Mouse (Mus musculus): ENCODE data around the gene Slc35b2.

Gene Slc35b2

GRCm38 (mm10) chr17:45564531-45565084 lies 934 bp downstream of the Slc35b2 start:
- DNase-seq (ENCODE audit: low read depth, low spot score): no peak

GRCm38 (mm10) chr17:45565103-45565502 lies 1.4 kb downstream of the Slc35b2 start:
- DNase-seq (ENCODE audit: low read depth, low spot score): no peak

GRCm38 (mm10) chr17:45566031-45566359 lies 2.3 kb downstream of the Slc35b2 start:
- peak; percentile 22 for DNase-seq (ENCODE audit: low read depth, low spot score)

GRCm38 (mm10) chr17:45566360-45567161 lies 2.9 kb downstream of the Slc35b2 start:
- peak; percentile 65 for DNase-seq (ENCODE audit: low read depth, low spot score)

- DNase-seq (ENCODE audit: low read depth, low spot score): peak; percentile 45
These were observed 3.5 kb downstream of the Slc35b2 start for GRCm38 (mm10) chr17:45567162-45567601.

GRCm38 (mm10) chr17:45568990-45569389 lies 5.3 kb downstream of the Slc35b2 start:
- no peak for DNase-seq (ENCODE audit: low read depth, low spot score)

- DNase-seq (ENCODE audit: low read depth, low spot score): no peak
These were observed 6.3 kb downstream of the Slc35b2 start for GRCm38 (mm10) chr17:45569999-45570398.

GRCm38 (mm10) chr17:45572103-45573086 lies 8.7 kb downstream of the Slc35b2 start:
- peak; percentile 82 for DNase-seq (ENCODE audit: low read depth, low spot score)

GRCm38 (mm10) chr17:45573087-45573779 lies 9.6 kb downstream of the Slc35b2 start, which contains the start of gene Hsp90ab1:
Hsp90ab1 (minus strand) TSS chr17:45573271.
- DNase-seq (ENCODE audit: low read depth, low spot score): peak; percentile 95

GRCm38 (mm10) chr17:45573780-45574123 lies 10.1 kb downstream of the Slc35b2 start:
- peak; percentile 94 for DNase-seq (ENCODE audit: low read depth, low spot score)

- peak; percentile 75 for DNase-seq (ENCODE audit: low read depth, low spot score)
These were observed 10.6 kb downstream of the Slc35b2 start for GRCm38 (mm10) chr17:45574129-45574761.

GRCm38 (mm10) chr17:45575123-45575897 lies 11.6 kb downstream of the Slc35b2 start:
- DNase-seq (ENCODE audit: low read depth, low spot score): no peak

GRCm38 (mm10) chr17:45578242-45578641 lies 14.6 kb downstream of the Slc35b2 start:
- no peak for DNase-seq (ENCODE audit: low read depth, low spot score)

- DNase-seq (ENCODE audit: low read depth, low spot score): peak; percentile 40
These were observed 15.2 kb downstream of the Slc35b2 start for GRCm38 (mm10) chr17:45578843-45579242.

- no peak for DNase-seq (ENCODE audit: low read depth, low spot score)
These were observed 15.9 kb downstream of the Slc35b2 start for GRCm38 (mm10) chr17:45579554-45579953.

GRCm38 (mm10) chr17:45580958-45581477 lies 17.3 kb downstream of the Slc35b2 start:
- no peak for DNase-seq (ENCODE audit: low read depth, low spot score)

GRCm38 (mm10) chr17:45581567-45581983 lies 17.9 kb downstream of the Slc35b2 start:
- peak; percentile 95 for DNase-seq (ENCODE audit: low read depth, low spot score)

- no peak for DNase-seq (ENCODE audit: low read depth, low spot score)
These were observed 18.5 kb downstream of the Slc35b2 start for GRCm38 (mm10) chr17:45582188-45582587.

- no peak for DNase-seq (ENCODE audit: low read depth, low spot score)
These were observed 19.2 kb downstream of the Slc35b2 start for GRCm38 (mm10) chr17:45582715-45583355.
